Mouse (Mus musculus): ENCODE results near the gene Cbs. TPM values are rescaled to one million over a fixed set of nuclear protein-coding genes. Genes with fewer than 3 reads are reported as not detected.

Gene Cbs
- polyA plus RNA-seq, 1 experiment from 2014 or later: 2.4 TPM

DNA sequence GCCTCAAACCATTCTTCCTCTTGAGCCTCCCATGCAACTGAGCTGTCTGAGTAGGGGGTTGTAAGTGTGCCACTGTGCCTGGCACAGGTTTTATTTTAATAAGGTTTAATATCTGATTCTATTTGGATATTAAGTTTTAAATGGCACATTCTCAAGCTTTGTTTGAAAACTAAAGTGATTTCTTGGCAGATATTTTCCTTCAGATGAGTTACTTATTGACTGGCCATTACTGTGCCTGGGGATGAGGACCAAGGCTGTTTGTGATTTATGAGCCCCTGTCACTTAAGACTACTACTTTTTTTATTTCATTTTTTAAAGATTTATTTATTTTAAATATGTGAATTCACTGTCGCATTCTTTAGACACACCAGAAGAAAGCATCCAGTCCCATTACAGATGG is 67.3 kb downstream of the Cbs start:
- Histone ChIP-seq H3K27ac (ENCODE audit: low read depth, low read length) (no peak overlapping the region), H3K9me3 (ENCODE audit: control insufficient read depth, low read length) (no peaks in the 10 kb centered on the region), H3K4me1 (ENCODE audit: control insufficient read depth, insufficient read depth, low read length) (peaks cover 19% of the 10 kb centered on the region), H3K27me3 (ENCODE audit: control insufficient read depth, insufficient read depth, low read length) (no peaks in the 10 kb centered on the region), H3K4me2 (ENCODE audit: low read depth) (no peak overlapping the region), H3K36me3 (ENCODE audit: control insufficient read depth, insufficient read depth, low read length) (no peaks in the 10 kb centered on the region), H3K9ac (ENCODE audit: low read length) (no peak overlapping the region), H3K4me3 (ENCODE audit: low read depth, low read length) (no peak overlapping the region)
- no peak for ATAC-seq (ENCODE audit: insufficient read depth, low FRiP score, low TSS enrichment)
- WGBS: 93% methylated on average over 1 of the region's 1 CpGs
- no peak for DNase-seq (ENCODE audit: low spot score)

DNA sequence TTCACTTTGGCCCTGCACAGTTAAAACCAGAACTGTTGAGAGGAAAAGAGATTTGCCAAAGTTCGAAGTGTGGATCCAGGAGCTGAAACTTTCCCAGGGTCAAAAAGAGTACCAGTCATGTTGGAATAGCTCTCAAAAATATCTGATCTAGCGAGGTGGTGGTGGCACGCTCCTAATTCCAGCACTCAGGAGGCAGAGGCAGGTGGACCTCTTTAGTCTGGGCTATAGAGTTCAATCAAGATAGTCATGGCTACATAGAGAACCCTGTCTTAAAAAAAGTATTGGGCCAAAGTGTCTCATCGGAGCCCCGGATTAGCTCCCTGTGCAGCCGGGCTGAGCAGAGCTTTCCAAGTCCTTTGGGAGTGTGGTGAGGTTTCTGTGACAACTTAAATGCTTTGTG is 70.8 kb downstream of the Cbs start:
- 84% methylated on average over 6 of the region's 6 CpGs for WGBS
- no peaks in the 10 kb centered on the region for H3K36me3 ChIP-seq (ENCODE audit: control insufficient read depth, insufficient read depth, low read length)
- H3K27me3 ChIP-seq (ENCODE audit: control insufficient read depth, insufficient read depth, low read length): no peaks in the 10 kb centered on the region
- peak overlapping the region; percentile 84 for H3K4me3 ChIP-seq (ENCODE audit: low read depth, low read length)
- H3K4me1 ChIP-seq (ENCODE audit: control insufficient read depth, insufficient read depth, low read length): peaks cover 25% of the 10 kb centered on the region
- H3K27ac ChIP-seq (ENCODE audit: low read depth, low read length): peak overlapping the region; percentile 97; the same call in 1 of the 2 replicates
- ATAC-seq (ENCODE audit: insufficient read depth, low FRiP score, low TSS enrichment) (no peak), DNase-seq (ENCODE audit: low spot score) (no peak)
- no peaks in the 10 kb centered on the region for H3K9me3 ChIP-seq (ENCODE audit: control insufficient read depth, low read length)
- peak overlapping the region; percentile 86 for H3K9ac ChIP-seq (ENCODE audit: low read length)
- H3K4me2 ChIP-seq (ENCODE audit: low read depth): peak overlapping the region; percentile 85

DNA sequence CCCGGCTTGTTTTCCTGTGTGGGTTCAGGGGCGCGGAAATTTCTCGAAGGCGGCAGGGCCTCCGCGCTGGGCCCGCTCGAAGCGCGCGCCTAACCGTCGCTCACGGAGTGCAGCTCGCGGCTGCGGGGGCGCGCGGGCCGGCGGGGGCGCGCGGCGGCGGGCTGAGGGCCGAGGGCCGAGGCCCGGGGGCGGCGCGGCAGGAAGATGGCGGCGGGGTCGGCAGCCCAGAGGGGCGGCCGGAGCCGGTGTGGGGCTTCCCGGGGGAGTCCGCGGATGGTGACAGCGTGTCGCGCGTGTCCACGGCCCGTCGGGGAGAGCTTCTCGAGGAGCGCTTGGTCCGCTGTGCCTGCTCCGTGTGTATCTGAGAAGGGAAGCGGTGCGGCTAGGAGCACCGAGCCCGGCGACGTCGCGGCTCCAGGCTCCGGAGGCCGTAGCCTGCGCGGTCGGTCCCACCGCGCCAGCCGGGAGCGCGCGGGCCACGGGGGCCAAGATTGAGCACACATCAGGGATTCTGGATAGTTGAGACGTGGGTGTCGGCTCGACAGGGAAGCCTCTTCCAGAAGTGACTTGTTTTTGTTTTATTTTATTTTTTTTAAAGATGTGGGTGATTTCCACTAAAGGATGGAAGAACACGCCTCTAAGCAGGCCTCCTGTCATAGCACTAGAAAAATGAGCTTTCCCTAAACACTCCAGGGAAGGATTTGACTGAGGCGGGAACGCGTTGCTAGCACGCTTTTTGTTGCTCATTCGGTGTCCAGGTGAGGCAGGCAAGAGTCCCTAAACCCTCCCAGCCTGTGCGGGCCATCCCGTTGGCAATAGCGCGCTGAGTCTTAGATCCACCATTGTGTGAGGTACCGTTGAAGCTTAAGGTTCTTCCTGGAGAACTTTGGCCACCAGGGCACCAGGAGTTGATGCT is 71.6 kb downstream of the Cbs start:
- Histone ChIP-seq H3K4me1 (ENCODE audit: control insufficient read depth, insufficient read depth, low read length) (peaks cover 25% of the 10 kb centered on the region), H3K27me3 (ENCODE audit: control insufficient read depth, insufficient read depth, low read length) (no peaks in the 10 kb centered on the region), H3K27ac (ENCODE audit: low read depth, low read length) (peak overlapping the region; percentile 97), H3K9me3 (ENCODE audit: control insufficient read depth, low read length) (no peaks in the 10 kb centered on the region), H3K9ac (ENCODE audit: low read length) (peak overlapping the region; percentile 86), H3K4me3 (ENCODE audit: low read depth, low read length) (peak overlapping the region; percentile 84), H3K36me3 (ENCODE audit: control insufficient read depth, insufficient read depth, low read length) (no peaks in the 10 kb centered on the region), H3K4me2 (ENCODE audit: low read depth) (peak overlapping the region; percentile 85)
- DNase-seq (ENCODE audit: low spot score) (peak; percentile 80), ATAC-seq (ENCODE audit: insufficient read depth, low FRiP score, low TSS enrichment) (peak; percentile 48)
- WGBS: under 1% methylated on average over 69 of the region's 88 CpGs

DNA sequence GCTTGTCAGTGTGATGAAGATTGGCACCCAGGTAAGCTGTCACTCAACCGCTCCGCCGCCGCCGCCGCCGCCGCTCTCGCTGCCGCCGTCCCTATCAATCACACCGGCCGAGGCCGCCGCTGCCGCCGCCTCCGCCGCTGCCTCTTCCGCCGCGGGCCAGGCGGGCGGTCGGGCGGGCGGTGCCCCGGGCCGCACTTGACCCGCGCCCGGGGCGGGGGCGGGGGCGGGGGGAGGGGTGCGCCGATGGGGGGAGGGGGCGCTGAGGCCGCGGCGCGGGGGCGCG is 72.2 kb downstream of the Cbs start:
- Histone ChIP-seq H3K4me1 (ENCODE audit: control insufficient read depth, insufficient read depth, low read length) (peaks cover 25% of the 10 kb centered on the region), H3K9ac (ENCODE audit: low read length) (peak overlapping the region; percentile 86), H3K27me3 (ENCODE audit: control insufficient read depth, insufficient read depth, low read length) (no peaks in the 10 kb centered on the region), H3K9me3 (ENCODE audit: control insufficient read depth, low read length) (no peaks in the 10 kb centered on the region), H3K27ac (ENCODE audit: low read depth, low read length) (peak overlapping the region; percentile 97), H3K4me2 (ENCODE audit: low read depth) (peak overlapping the region; percentile 85), H3K36me3 (ENCODE audit: control insufficient read depth, insufficient read depth, low read length) (no peaks in the 10 kb centered on the region), H3K4me3 (ENCODE audit: low read depth, low read length) (peak overlapping the region; percentile 84)
- ATAC-seq (ENCODE audit: insufficient read depth, low FRiP score, low TSS enrichment) (no peak), DNase-seq (ENCODE audit: low spot score) (no peak)
- WGBS: 0% methylated on average over 2 of the region's 44 CpGs

DNA sequence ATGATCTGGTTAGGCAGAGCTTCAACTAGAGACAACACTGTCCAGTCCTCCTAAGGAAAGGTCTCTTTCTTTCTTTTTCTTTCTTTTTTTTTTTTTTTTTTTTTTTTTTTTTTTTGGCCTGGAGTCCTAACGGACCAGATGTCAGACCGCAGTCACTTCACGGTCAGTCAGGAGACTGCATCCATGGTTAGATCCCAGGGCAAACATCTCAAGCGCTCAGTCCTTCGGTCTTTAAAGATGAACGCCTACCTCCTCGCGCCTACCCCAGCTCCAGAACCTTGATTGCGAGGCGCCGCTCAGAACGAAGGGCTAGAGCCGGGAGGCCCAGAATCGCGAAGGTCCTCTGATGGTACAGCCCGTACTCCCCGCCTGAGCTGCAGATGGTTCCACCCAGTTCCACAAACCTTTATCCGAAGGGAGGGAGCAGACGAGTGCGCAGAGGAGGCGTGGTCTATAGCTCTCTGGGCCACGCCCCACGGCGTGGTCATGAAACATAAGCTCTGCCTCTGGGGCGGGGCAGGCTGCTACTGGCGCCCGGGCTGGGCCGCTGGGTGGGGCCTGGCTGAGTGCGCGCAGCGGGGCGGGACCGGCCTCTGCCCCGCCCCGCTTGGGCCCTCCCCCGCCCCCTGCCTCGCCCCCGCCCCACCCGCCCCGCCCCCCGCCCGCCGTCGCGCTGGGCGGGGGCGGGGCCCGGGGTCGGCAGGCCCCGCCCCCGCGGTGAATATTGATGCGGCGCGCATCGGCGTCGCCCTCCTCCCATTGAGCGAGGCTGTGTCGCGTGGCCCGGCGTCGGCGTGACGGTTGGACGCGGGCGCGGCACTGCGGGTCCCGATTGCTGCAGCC is 72.8 kb downstream of the Cbs start, which contains the start of gene Pknox1:
Gene Pknox1, plus strand, starts transcription at position 720 of the 843 bp plus-strand sequence.
- Histone ChIP-seq H3K4me1 (ENCODE audit: control insufficient read depth, insufficient read depth, low read length) (peaks cover 25% of the 10 kb centered on the region), H3K27ac (ENCODE audit: low read depth, low read length) (peak within 1 kb of the TSS; percentile 97)

DNA sequence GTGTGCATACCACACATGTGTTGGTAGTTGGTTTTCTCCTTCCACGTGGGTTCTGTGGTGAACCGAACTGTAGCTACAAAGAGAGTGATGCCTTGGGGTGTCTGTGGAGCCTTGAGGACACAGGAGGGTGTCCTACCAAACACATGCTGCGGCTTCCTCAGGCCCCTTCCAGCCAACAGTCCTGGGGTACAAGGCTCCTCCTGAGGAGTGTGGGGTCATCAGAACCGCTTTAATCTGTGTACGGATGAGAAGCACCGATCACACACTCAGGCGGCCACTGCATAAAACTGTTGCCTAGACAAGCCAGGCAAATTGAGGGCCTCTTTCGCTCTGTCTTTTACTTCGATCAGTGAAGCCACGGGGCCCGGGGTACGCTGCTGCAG is 73.4 kb downstream of the Cbs start:
- no peaks in the 10 kb centered on the region for H3K36me3 ChIP-seq (ENCODE audit: control insufficient read depth, insufficient read depth, low read length)
- H3K4me2 ChIP-seq (ENCODE audit: low read depth): peak overlapping the region; percentile 52
- 23% methylated on average over 12 of the region's 12 CpGs for WGBS
- ATAC-seq (ENCODE audit: insufficient read depth, low FRiP score, low TSS enrichment) (no peak), DNase-seq (ENCODE audit: low spot score) (no peak)
- H3K27ac ChIP-seq (ENCODE audit: low read depth, low read length): peak overlapping the region; percentile 85
- peak overlapping the region; percentile 84 for H3K4me3 ChIP-seq (ENCODE audit: low read depth, low read length)
- H3K9ac ChIP-seq (ENCODE audit: low read length): peak overlapping the region; percentile 76
- no peaks in the 10 kb centered on the region for H3K27me3 ChIP-seq (ENCODE audit: control insufficient read depth, insufficient read depth, low read length)
- H3K9me3 ChIP-seq (ENCODE audit: control insufficient read depth, low read length): no peaks in the 10 kb centered on the region
- peaks cover 25% of the 10 kb centered on the region for H3K4me1 ChIP-seq (ENCODE audit: control insufficient read depth, insufficient read depth, low read length)

More for the DNA sequence above, 72.8 kb downstream of the Cbs start, which contains the start of gene Pknox1:
- Histone ChIP-seq H3K36me3 (ENCODE audit: control insufficient read depth, insufficient read depth, low read length) (no peaks in the 10 kb centered on the region), H3K9me3 (ENCODE audit: control insufficient read depth, low read length) (no peaks in the 10 kb centered on the region), H3K9ac (ENCODE audit: low read length) (peak within 1 kb of the TSS; percentile 86), H3K4me3 (ENCODE audit: low read depth, low read length) (peak within 1 kb of the TSS; percentile 84), H3K27me3 (ENCODE audit: control insufficient read depth, insufficient read depth, low read length) (no peaks in the 10 kb centered on the region), H3K4me2 (ENCODE audit: low read depth) (peak within 1 kb of the TSS; percentile 85)
- peak; percentile 100 for DNase-seq (ENCODE audit: low spot score)
- peak; percentile 94 for ATAC-seq (ENCODE audit: insufficient read depth, low FRiP score, low TSS enrichment)
- WGBS: under 1% methylated on average over 44 of the region's 72 CpGs

DNA sequence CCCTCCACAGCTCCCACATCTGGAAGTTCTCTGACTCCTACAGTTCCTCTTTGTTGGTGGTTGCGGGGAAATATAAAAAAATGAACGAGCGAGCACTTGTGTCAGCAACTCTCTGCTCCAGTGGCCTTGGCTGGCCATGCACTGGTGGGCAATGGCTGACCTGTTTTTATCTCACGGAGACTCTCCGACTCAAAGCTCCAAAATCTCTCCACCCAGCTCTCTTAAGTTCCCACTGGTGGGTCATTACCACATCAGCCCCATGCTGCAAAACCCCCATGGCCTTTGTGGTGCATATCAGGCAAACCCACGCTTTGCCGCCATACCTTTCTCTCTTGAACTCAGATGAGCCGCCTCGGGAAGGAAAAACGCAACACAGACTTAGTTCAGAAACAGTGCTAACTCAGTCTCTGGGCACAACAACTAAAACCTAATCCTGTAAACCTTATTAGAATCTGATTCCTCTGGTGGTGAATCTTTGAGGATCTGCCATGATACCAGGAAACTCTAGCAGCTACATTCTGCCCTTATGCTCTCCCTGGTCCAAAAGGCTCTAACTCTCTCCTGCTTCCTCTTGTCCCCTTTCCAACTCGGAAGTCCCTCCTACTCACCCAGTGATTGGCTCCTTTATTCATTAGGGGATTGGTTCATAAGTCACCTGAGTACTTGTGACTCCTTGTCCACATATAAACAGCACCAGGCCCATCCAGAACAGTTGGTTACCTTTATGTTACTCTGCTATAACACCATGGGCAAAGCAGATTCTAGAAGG is 77.8 kb downstream of the Cbs start:
- no peaks in the 10 kb centered on the region; the same call in 1 of the 2 replicates for H3K36me3 ChIP-seq (ENCODE audit: control insufficient read depth, insufficient read depth, low read length)
- no peaks in the 10 kb centered on the region for H3K27me3 ChIP-seq (ENCODE audit: control insufficient read depth, insufficient read depth, low read length)
- H3K4me2 ChIP-seq (ENCODE audit: low read depth): no peak overlapping the region
- no peak overlapping the region for H3K9ac ChIP-seq (ENCODE audit: low read length)
- peaks cover 6% of the 10 kb centered on the region for H3K4me1 ChIP-seq (ENCODE audit: control insufficient read depth, insufficient read depth, low read length)
- no peak for DNase-seq (ENCODE audit: low spot score)
- no peak overlapping the region for H3K27ac ChIP-seq (ENCODE audit: low read depth, low read length)
- 89% methylated on average over 11 of the region's 11 CpGs for WGBS
- no peak for ATAC-seq (ENCODE audit: insufficient read depth, low FRiP score, low TSS enrichment)
- H3K4me3 ChIP-seq (ENCODE audit: low read depth, low read length): no peak overlapping the region
- H3K9me3 ChIP-seq (ENCODE audit: control insufficient read depth, low read length): no peaks in the 10 kb centered on the region
